Mouse (Mus musculus) erythroblast, embryonic 14.5 days (primary cell): ENCODE data around the gene Slc13a2. TPM values are rescaled to one million over a fixed set of nuclear protein-coding genes. Genes with fewer than 3 reads are reported as not detected.

Experiments
- H3K27me3 ChIP-seq: 2 replicates; pipeline ENCODE4 v1.6.1; 2012; ENCODE audit warnings: inconsistent platforms; ENCODE audit not compliant: control insufficient read depth
- H3K36me3 ChIP-seq: 2 replicates; pipeline ENCODE4 v1.6.1; 2012; ENCODE audit warnings: mild to moderate bottlenecking, inconsistent platforms; ENCODE audit not compliant: control insufficient read depth
- H3K4me1 ChIP-seq: 2 replicates; pipeline ENCODE4 v1.6.1; 2012; ENCODE audit warnings: inconsistent platforms; ENCODE audit not compliant: control insufficient read depth
- H3K4me3 ChIP-seq: replicated peaks from 2 replicates; pipeline ENCODE3; 2012; ENCODE audit warnings: moderate library complexity, mild to moderate bottlenecking, inconsistent platforms
- H3K9me3 ChIP-seq: 2 replicates; pipeline ENCODE4 v1.6.1; 2012; ENCODE audit warnings: low read length, inconsistent platforms, mixed read lengths; ENCODE audit not compliant: control insufficient read depth
- GATA1 ChIP-seq: IDR thresholded peaks from 2 replicates; pipeline ENCODE4 v1.6.1; 2012; ENCODE audit warnings: low read length, inconsistent platforms, mixed read lengths
- TAL1 ChIP-seq: IDR thresholded peaks from 3 replicates; pipeline ENCODE4 v1.6.1; 2012; ENCODE audit warnings: low read length, inconsistent platforms, mixed read lengths
- polyA plus RNA-seq: library from polyadenylated mRNA; stranded (reverse); fragments of >175 nt; gene quantifications from 2 replicates; pipeline ENCODE4 v1.2.3, GENCODE M21; 2012

Gene Slc13a2
- polyA plus RNA-seq, 1 experiment = not detected

- H3K27me3 ChIP-seq = no peaks in the 10 kb centered on the region
- H3K4me3 ChIP-seq = no peak overlapping the region
- H3K36me3 ChIP-seq = no peaks in the 10 kb centered on the region
- TF ChIP-seq TAL1 = no peak
- H3K9me3 ChIP-seq = no peaks in the 10 kb centered on the region
- H3K4me1 ChIP-seq = peaks cover 16% of the 10 kb centered on the region
These were observed 57.9 kb downstream of the Slc13a2 start for GRCm38 (mm10) chr11:78364103-78364502.

GRCm38 (mm10) chr11:78363309-78364007 is 58.6 kb downstream of the Slc13a2 start:
- Histone ChIP-seq H3K4me3 (no peak overlapping the region), H3K9me3 (no peaks in the 10 kb centered on the region), H3K36me3 (no peaks in the 10 kb centered on the region), H3K27me3 (no peaks in the 10 kb centered on the region; the same call in 1 of the 2 replicates), H3K4me1 (peaks cover 20% of the 10 kb centered on the region)
- TF ChIP-seq TAL1 (no peak), GATA1 (no peak)

GRCm38 (mm10) chr11:78360789-78361131 is 61.3 kb downstream of the Slc13a2 start:
- H3K4me1 ChIP-seq = peaks cover 21% of the 10 kb centered on the region
- peak overlapping the region; percentile 61 for H3K4me3 ChIP-seq
- no peaks in the 10 kb centered on the region; the same call in 1 of the 2 replicates for H3K27me3 ChIP-seq
- no peaks in the 10 kb centered on the region for H3K9me3 ChIP-seq
- TF ChIP-seq GATA1 (no peak), TAL1 (no peak)
- no peaks in the 10 kb centered on the region for H3K36me3 ChIP-seq

- TF ChIP-seq GATA1 (no peak), TAL1 (no peak)
- Histone ChIP-seq H3K4me3 (peak overlapping the region; percentile 61), H3K9me3 (no peaks in the 10 kb centered on the region), H3K36me3 (no peaks in the 10 kb centered on the region), H3K4me1 (peaks cover 21% of the 10 kb centered on the region), H3K27me3 (no peaks in the 10 kb centered on the region; the same call in 1 of the 2 replicates)
These were observed 61.8 kb downstream of the Slc13a2 start for GRCm38 (mm10) chr11:78360125-78360788.

DNA sequence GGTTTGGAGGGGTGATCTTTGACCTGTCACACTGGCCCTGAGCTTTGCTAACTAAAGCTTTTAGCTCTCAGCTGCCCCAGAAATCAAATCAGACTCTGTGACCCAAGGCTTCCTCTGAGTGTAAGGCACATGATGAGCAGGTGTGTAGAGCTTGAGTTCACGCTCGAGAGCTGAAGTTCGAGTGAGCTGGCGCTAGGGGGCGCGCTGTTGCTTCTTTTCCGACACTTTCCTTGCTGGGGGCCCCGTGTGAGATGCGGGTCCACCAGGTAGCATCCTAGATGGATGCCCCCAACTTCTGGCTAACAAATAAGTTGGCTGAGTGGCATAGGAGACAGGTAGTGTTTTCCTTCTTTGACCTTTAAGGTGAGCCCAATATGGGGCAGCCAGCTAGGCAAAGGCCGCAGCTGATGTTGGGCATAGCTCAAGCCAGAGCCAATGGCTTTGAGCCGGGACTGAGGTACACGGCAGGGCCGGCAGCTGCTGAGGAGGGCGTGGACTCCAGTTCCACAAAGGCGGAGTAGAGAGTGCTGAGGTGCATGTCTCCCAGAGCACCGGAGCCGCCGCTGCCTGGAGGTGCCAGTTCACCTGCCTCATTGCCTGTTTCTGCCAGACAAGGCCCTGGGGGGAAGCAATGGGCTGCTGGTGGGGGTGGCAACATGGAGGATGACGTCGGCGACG is 63.5 kb downstream of the Slc13a2 start:
- Histone ChIP-seq H3K4me3 (no peak overlapping the region), H3K4me1 (peaks cover 21% of the 10 kb centered on the region), H3K27me3 (no peaks in the 10 kb centered on the region; the same call in 1 of the 2 replicates), H3K9me3 (no peaks in the 10 kb centered on the region), H3K36me3 (no peaks in the 10 kb centered on the region)
- TF ChIP-seq GATA1 (no peak), TAL1 (no peak)

DNA sequence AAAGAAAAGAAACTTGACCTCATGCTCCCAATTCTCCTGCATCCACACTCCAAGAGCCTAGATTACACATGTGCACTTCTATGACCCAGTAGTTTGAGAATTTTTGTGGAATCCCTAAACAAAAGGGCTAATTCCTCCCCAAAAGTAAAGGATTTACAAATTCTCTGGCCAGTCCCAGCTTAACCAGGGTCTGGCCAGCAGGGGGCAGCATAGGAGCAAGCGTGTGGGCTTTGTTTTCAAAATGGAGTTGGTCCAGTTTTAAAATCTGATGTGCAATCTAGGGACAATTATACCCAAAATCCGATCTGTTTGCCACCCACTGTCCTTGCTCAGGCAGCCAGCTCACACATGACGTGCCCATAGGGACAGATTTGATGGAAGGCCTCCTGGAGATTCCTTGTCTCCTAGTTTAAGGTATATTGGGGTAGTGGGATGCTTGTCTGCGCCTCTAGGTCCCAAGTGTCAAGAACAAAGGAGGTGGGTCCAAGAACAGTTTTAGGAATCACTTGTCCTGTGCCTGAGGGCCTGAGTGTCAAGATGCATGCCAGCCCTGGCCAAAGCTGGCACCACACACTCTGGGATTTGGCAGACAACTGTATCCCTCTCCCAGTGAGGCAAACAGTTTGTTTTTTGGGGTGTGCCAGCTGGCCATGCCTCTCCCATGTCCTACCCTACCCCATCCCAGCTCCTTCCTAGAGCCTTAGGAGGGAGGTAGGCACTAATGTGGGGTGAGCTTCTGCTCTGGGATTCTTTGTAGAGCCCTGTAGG is 66.4 kb downstream of the Slc13a2 start:
- TF ChIP-seq GATA1 = no peak
- TF ChIP-seq TAL1 = no peak
- Histone ChIP-seq H3K4me3 (no peak overlapping the region), H3K9me3 (no peaks in the 10 kb centered on the region), H3K27me3 (no peaks in the 10 kb centered on the region; the same call in 1 of the 2 replicates), H3K36me3 (no peaks in the 10 kb centered on the region), H3K4me1 (peaks cover 18% of the 10 kb centered on the region)

- Histone ChIP-seq H3K9me3 (no peaks in the 10 kb centered on the region), H3K4me1 (peaks cover 10% of the 10 kb centered on the region), H3K4me3 (no peak overlapping the region), H3K36me3 (no peaks in the 10 kb centered on the region), H3K27me3 (no peaks in the 10 kb centered on the region; the same call in 1 of the 2 replicates)
- TF ChIP-seq TAL1 (no peak), GATA1 (no peak)
These were observed 67.1 kb downstream of the Slc13a2 start for GRCm38 (mm10) chr11:78354905-78355304.

GRCm38 (mm10) chr11:78353081-78353480 is 68.9 kb downstream of the Slc13a2 start:
- H3K36me3 ChIP-seq = peaks cover 8% of the 10 kb centered on the region
- no peaks in the 10 kb centered on the region for H3K9me3 ChIP-seq
- no peaks in the 10 kb centered on the region for H3K27me3 ChIP-seq
- TF ChIP-seq TAL1 (no peak), GATA1 (no peak)
- no peaks in the 10 kb centered on the region; the same call in 1 of the 2 replicates for H3K4me1 ChIP-seq
- no peak overlapping the region for H3K4me3 ChIP-seq
